Mouse (Mus musculus): ENCODE measurements around the gene Mocs1. TPM values are rescaled to one million over a fixed set of nuclear protein-coding genes. Genes with fewer than 3 reads are reported as not detected.

The Mocs1 gene
- total RNA-seq, 2 experiments from 2014 or later: 15.0 to 19.9 TPM

DNA sequence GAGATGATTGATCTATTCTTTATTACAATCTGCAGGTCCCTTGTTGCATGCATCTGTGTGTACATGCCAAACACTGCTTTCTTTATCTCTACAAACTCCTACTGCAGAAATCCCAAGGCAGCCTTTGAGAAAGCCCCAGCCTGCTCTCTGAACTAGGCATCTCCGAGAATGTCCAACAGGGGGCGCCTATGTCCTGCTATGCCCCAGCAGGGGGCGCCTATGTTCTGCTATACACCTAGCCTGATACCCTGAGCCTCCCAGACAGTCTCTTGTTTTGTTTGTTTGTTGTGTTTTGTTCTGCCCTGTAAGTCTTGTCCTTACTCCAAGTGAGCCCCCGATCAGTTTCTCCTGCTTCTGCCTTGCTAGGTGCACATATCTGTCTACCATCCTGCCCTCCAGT lies 40.1 kb downstream of the Mocs1 start:
- TF ChIP-seq CTCF (conservative IDR thresholded peaks at IDR 0.05): peak; percentile 100
- peak; percentile 70 to 84 for DNase-seq (ENCODE audit: low spot score in 2 of 2)
- Histone ChIP-seq H3K27ac (peak overlapping the region; percentile 55), H3K4me3 (no peak overlapping the region)

DNA sequence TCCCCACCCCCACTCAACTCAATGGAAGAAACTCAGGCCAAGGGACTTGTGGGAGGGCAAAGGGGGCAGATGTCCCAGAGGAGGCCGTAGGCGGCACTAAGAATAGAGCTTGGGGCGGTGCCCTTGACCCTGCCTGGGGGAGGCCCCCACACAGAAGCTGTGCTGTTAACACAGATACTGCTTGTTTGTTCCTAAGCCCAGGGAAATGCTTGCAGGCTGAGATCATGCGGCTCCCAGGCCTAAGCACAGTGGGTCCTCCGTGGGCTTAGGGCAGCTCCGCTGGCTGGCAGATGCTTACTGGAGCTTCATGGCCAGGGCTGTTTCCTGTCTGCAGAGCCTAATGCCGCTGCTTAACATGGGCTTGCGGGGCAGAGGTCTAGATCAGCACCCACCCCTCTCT lies 44.5 kb downstream of the Mocs1 start:
- peak overlapping the region; percentile 65 for H3K27ac ChIP-seq
- no peak for DNase-seq (ENCODE audit: low spot score in 2 of 2)
- H3K4me3 ChIP-seq: no peak overlapping the region
- TF ChIP-seq CTCF (conservative IDR thresholded peaks at IDR 0.05): no peak

DNA sequence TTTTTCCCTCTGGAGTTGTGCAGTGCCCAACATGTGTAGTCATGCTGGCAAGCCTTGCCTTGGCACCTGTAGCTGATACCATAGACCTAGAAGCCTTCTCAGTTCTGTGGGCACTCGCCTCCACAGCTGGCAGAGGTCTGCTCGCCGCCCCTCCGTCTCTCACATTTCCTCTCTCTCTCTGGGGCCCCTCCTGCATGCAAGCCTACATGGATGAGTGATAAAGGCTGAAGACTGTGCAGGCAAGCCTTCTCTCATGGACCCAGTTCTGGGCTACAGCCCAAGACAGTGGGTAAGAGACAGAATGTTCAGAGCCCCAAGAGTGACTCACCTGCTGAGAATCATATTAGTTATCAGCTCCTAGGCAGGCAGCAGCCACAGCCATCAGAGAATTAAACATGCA lies 45.9 kb downstream of the Mocs1 start:
- H3K27ac ChIP-seq: no peak overlapping the region; the same call in 1 of the 2 replicates
- TF ChIP-seq CTCF (conservative IDR thresholded peaks at IDR 0.05): no peak
- peak in 1 of 2 experiments; percentile 46 for DNase-seq (ENCODE audit: low spot score in 2 of 2)
- H3K4me3 ChIP-seq: no peak overlapping the region

DNA sequence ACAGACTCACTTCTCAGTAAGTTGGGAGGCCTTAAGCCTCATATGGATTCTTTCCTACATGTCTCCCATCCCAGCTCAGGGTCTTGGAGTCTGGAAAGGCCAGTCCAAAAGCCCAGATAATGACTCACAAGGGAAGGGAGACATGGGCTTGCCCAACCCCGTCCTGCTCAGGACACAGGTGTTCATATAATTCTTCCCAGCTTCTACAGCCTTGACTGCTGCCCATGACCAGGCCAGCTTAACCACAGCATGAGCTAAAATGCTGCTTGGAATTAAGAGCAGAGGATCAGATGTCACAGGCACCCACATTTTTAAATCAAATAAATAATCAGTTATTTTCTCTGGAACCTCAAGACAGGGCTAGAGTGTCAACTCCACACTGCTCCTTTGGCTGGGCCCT lies 47.0 kb downstream of the Mocs1 start:
- no peak for DNase-seq (ENCODE audit: low spot score in 2 of 2)
- Histone ChIP-seq H3K4me3 (no peak overlapping the region), H3K27ac (no peak overlapping the region)
- TF ChIP-seq CTCF (conservative IDR thresholded peaks at IDR 0.05): no peak

DNA sequence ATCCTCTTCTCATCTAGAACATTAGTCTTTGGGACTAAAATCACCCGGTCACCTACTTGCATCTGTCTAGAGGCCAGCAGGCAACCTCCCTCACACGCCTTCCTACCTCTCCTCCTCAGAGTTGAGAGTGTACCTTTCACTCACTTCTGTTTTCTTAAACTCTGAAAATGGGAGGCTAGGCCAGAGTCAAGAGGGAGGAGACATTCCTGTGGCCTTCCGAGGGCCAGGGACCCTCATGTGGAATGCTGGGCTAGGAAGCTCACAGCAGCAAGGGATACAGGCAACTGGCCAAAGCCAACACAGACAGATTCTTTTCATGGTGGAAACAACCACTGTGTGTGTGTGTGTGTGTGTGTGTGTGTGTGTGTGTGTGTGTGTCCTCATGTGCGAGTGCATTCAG lies 49.2 kb downstream of the Mocs1 start:
- Histone ChIP-seq H3K4me3 (no peak overlapping the region), H3K27ac (no peak overlapping the region)
- TF ChIP-seq CTCF (conservative IDR thresholded peaks at IDR 0.05): no peak
- DNase-seq (ENCODE audit: low spot score in 2 of 2): no peak

DNA sequence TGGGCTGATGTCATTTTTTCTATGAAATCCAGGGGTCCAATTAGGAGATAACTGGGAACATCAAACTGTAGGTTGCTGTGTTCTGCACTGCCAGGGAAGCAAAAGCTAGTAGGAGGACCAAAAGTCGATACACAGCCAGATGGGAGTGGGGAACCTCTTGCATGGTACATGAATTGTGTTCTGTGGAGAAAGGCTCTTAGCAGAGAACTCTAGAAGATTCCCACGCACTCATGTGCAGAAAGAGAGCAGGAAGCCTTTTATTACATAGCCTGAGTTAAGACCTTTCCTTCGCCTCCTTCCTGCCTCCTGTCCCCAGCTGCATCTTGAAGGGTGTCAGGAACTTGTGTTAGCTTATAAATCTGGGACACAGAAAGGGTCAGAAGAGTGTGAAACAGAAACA lies 53.7 kb downstream of the Mocs1 start:
- Histone ChIP-seq H3K27ac (0 out of 2 replicates have a peak overlapping the region, but pooled peaks have one; percentile 36), H3K4me3 (no peak overlapping the region)
- peak in 1 of 2 experiments; percentile 48 for DNase-seq (ENCODE audit: low spot score in 2 of 2)
- no peak for TF ChIP-seq CTCF (conservative IDR thresholded peaks at IDR 0.05)

DNA sequence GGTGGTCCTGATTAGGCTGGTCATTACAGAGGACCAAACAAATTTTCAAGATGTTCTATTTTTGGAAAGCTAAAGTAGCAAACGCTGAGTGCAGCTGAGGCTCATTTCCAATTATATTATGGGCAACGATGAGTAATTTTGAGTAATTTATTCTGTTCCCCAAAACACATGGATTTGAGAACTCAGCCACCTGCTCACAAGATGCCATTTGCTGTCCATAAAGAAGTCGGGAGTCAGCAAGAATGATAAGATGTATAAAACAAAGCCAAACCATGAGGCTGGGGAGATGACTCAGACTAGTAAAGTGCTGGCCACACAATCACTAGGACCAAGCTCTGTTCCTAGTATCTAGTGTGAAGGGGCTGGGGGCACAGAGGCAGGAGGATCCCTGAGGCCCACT lies 56.3 kb downstream of the Mocs1 start:
- no peak for TF ChIP-seq CTCF (conservative IDR thresholded peaks at IDR 0.05)
- peak; percentile 40 to 60 for DNase-seq (ENCODE audit: low spot score in 2 of 2)
- peak overlapping the region; percentile 53; the same call in 1 of the 2 replicates for H3K27ac ChIP-seq
- H3K4me3 ChIP-seq: no peak overlapping the region

DNA sequence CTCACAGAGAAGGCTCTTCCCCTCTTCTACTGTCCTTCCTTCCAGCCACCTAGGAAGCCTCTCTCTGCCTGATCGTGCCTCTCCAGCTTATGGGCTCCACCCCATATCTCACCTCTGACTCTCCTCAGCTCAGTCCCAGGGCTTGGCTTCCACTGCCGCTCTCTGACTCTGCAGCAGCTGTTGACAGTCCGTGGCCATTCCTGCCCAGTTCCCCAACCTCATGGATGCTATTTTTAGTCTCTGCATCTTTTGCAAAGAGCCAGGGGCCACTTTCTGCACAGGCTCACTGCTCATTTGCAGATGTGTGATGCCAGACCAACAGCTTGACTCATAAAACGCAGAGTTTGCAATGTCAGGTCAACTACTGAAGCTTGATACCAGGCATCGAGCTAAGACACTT lies 60.9 kb downstream of the Mocs1 start:
- Histone ChIP-seq H3K27ac (no peak overlapping the region), H3K4me3 (no peak overlapping the region)
- no peak for DNase-seq (ENCODE audit: low spot score in 2 of 2)
- no peak for TF ChIP-seq CTCF (conservative IDR thresholded peaks at IDR 0.05)

DNA sequence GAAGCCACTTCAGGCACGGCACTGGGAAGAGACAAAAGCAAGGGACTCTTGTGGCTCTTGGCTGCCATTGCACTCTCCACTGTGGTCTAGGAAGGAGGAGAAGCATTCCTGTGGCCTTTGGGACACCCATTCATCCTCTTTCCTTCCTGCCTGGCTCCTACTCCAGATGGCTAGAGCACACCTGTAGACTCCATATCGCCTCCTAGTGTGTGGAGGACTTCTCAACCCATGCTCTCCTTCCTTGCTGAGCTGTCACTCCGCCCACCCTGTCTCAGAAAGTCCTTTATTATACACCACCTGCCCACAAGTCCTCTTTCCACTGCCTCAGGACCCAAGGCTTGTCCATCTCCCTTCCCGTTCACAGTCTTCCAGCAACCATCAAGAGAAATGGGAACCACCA lies 65.1 kb downstream of the Mocs1 start:
- no peak for DNase-seq (ENCODE audit: low spot score in 2 of 2)
- no peak; the same call in 1 of the 2 replicates for TF ChIP-seq CTCF (conservative IDR thresholded peaks at IDR 0.05)
- no peak overlapping the region for H3K4me3 ChIP-seq
- no peak overlapping the region for H3K27ac ChIP-seq

DNA sequence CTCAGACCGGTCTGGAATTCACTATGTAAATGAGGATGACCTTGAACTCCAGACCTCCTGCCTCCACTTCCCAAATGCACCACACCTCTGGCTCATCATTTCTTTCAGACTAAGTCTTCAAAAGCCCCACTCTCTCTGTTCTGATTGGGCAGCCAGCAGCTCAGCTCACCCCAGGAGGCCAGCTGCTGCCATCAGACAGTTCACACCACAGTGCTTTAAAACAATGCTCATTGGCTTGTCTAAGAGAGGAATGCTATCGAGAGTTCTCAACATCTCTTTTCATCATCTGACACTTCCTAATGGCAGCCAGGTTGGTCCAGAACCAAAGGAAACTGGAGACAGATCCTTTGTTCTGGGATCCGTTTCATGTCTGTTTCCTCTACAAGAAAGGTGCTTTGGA lies 70.0 kb downstream of the Mocs1 start:
- no peak for TF ChIP-seq CTCF (conservative IDR thresholded peaks at IDR 0.05)
- DNase-seq (ENCODE audit: low spot score in 2 of 2): no peak
- Histone ChIP-seq H3K4me3 (no peak overlapping the region), H3K27ac (no peak overlapping the region)

DNA sequence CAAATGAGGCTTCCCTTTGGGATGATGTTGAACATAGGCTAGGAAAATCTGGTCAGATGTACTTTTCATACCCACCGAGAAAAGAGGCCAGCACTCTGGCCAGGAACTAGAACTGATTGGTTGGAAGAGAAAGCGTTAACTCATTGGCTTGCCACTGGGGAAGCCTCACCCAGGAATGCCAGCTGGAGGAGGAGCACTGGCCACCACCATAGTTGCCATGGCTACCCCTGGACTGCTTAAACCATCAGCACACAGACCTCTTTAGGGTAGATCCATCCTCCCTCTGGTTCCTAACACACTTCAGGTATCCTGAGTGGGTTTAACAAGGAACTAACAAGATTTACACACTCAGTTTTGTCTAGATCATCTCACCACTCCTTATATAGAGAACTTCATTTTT lies 71.5 kb downstream of the Mocs1 start:
- no peak for TF ChIP-seq CTCF (conservative IDR thresholded peaks at IDR 0.05)
- H3K4me3 ChIP-seq: no peak overlapping the region
- H3K27ac ChIP-seq: peak overlapping the region; percentile 18; the same call in 1 of the 2 replicates
- DNase-seq (ENCODE audit: low spot score in 2 of 2): peak in 1 of 2 experiments; percentile 17

DNA sequence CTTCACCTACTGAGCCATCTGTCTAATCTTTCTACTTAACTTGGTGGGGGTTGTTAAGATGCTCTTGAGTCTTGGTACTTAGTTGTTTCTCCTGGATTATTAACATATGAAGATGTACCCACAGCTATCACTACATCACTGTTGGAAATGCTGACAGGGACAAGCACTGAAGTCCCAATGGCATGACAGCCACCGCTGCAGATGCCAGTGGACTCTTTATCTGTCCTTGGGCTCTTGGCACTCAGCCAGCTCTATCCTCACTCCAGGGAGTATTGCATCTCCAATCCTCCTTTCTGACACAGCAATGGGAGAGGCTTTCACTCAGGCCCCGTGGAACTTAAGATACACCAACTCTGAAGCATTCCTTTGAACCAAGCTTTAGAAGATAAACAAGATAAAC lies 72.1 kb downstream of the Mocs1 start:
- no peak for DNase-seq (ENCODE audit: low spot score in 2 of 2)
- no peak for TF ChIP-seq CTCF (conservative IDR thresholded peaks at IDR 0.05)
- Histone ChIP-seq H3K27ac (no peak overlapping the region; the same call in 1 of the 2 replicates), H3K4me3 (no peak overlapping the region)

DNA sequence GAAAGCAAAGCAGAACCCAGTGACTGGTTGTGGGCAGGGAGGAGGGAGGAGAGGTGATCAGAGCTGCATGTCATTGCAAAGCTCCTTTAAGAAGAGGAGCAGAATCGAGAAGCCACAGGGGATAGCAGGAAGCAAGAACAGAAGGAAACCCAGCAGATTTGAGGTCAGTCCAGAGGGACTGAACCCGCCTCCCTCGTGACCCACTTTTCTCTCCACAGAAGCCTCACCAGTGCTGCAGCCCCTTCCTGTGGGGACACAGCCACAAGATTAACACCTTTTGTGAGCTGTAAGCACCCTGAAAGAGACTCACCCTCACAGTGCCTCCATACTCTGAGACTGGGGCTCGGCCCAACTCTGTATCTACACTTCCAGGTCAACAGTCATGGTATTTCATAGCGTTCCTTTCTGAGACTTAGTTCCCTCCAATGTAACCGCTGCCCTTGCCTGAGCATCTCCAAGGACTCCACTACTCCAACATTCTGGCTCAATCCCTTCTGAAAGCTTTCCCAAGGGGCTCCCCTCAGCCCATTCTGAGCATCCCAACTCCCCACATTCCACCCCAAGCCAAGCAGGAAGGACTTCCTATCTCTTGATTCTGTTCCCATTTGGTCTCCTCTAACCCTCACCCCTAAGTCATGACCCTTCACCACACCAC lies 75.2 kb downstream of the Mocs1 start:
- DNase-seq (ENCODE audit: low spot score in 2 of 2): no peak
- Histone ChIP-seq H3K4me3 (no peak overlapping the region), H3K27ac (peak overlapping the region; percentile 33; the same call in 1 of the 2 replicates)
- peak; percentile 48 for TF ChIP-seq CTCF (conservative IDR thresholded peaks at IDR 0.05)

Other genes starting within 250 kb of the Mocs1 start
- gene Daam2, start 136.0 kb downstream of the Mocs1 start, total RNA-seq (2021): 10 to 100 TPM; 61.2 to 66.7 TPM
- 1 to 10 TPM; 5.0 to 6.1 TPM for gene Kif6, start 186.8 kb downstream of the Mocs1 start, total RNA-seq (2021)